Mouse (Mus musculus) midbrain, embryonic 13.5 days (tissue): ENCODE data around the gene Slc30a2. TPM values are rescaled to one million over a fixed set of nuclear protein-coding genes. Genes with fewer than 3 reads are reported as not detected.
"Not testable (repeated sequence)": the region's sequence is repeated elsewhere in the genome, so short reads cannot be mapped to it uniquely, and the experiment has no call there.

ENCODE experiments used
- ATAC-seq: fragments of 200-750 bp; cut with Nextera tagmentation; 2 replicates; pipeline ENCODE4 v1.8.0; 2017; ENCODE audit warnings: mild to moderate bottlenecking, moderate TSS enrichment, moderate library complexity
- H3K27ac ChIP-seq: fragments of 300-500 bp; sonication (generic); 2 replicates; pipeline ENCODE4 v1.5.1; 2015; ENCODE audit warnings: inconsistent platforms, mild to moderate bottlenecking, moderate library complexity
- H3K27me3 ChIP-seq: fragments of 300-500 bp; sonication (generic); 2 replicates; pipeline ENCODE4 v1.6.1; 2015; ENCODE audit warnings: mild to moderate bottlenecking, inconsistent platforms
- H3K36me3 ChIP-seq: fragments of 300-500 bp; sonication (generic); 2 replicates; pipeline ENCODE4 v1.6.1; 2015; ENCODE audit warnings: mild to moderate bottlenecking, inconsistent platforms
- H3K4me1 ChIP-seq: fragments of 300-500 bp; sonication (generic); replicated peaks from 2 replicates; pipeline ENCODE4 v1.6.1; 2015; ENCODE audit warnings: inconsistent platforms
- H3K4me2 ChIP-seq: fragments of 300-500 bp; sonication (generic); replicated peaks from 2 replicates; pipeline ENCODE4 v1.6.1; 2015; ENCODE audit warnings: moderate library complexity, mild to moderate bottlenecking, inconsistent platforms
- H3K4me3 ChIP-seq: fragments of 300-500 bp; sonication (generic); replicated peaks from 2 replicates; pipeline ENCODE4 v1.5.1; 2015; ENCODE audit warnings: mild to moderate bottlenecking, inconsistent platforms
- H3K9ac ChIP-seq: fragments of 300-500 bp; sonication (generic); replicated peaks from 2 replicates; pipeline ENCODE4 v1.6.1; 2015; ENCODE audit warnings: mild to moderate bottlenecking, inconsistent platforms
- H3K9me3 ChIP-seq: fragments of 300-500 bp; sonication (generic); 2 replicates; pipeline ENCODE4 v1.6.1; 2016; ENCODE audit warnings: mild to moderate bottlenecking, inconsistent platforms
- WGBS: fragments of 180-500 bp; shearing (Covaris S2); methylation state at CpG from one replicate; pipeline ENCODE4 v1.1.7; 2015; 5-methylcytosine and 5-hydroxymethylcytosine counted together
- polyA plus RNA-seq: library from polyadenylated mRNA; unstranded; fragments of >200 nt; fragmentation: Nextera tagmentation; extraction: Ambion mirVana; gene quantifications from 2 replicates; pipeline ENCODE4 v1.2.1, GENCODE M21; 2015

Gene Slc30a2
- 0.05 and 0.12 TPM in 2 replicates for polyA plus RNA-seq

DNA sequence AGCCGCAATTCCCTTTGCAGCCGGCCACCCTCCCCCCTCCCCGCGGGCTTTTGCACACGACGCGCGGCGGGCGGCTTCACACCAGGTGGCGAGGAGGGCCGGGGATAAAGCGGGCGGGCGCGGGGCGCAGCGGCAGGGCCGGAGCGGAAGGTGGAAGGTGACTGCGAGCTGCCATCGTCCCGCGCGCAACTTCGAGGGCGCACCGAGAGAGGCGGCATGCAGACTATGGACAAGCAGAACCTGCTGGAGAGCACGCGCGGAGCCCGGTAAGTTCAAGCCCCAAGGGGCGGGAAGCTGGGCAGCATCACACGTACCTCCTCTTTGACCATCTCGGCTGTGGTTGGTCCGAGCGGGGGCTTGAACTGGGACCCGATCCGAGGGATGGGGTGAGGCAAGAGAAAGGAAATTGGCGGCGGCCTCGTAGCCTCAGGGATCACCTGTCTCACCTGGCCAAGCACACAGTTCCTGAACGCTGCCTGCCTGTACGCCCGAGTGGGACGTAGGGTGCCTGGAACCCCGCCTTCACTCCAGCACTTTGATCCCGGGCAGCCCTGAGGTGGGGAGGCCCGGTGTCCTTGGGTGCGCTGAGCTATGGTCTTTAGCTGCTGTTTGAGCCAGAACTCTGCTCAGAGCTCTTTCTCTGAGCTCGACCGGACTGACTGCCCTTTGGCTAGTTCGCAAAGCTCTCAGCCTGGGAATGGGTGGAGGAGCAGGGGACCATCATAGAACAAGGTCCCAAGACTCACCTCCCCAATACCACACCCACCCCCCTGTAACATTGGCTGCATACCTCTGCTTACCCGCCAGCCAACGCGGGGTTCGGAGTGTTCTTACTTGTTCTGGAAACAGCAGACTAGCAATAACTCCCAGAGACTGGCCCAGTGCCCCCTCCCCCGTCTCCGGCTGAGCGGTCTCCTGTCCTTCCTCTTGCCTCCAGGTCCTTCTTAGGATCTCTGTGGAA, at the start of gene Slc30a2:
TSS of gene Slc30a2 (plus strand) at position 111 of the 961 bp plus-strand sequence.
- ATAC-seq = no peak
- peaks cover 9% of the 10 kb centered on the region for H3K4me1 ChIP-seq
- H3K9me3 ChIP-seq = no peaks in the 10 kb centered on the region
- WGBS = 3% methylated on average over 55 of the region's 61 CpGs
- 0 out of 2 replicates have a peak within 1 kb of the TSS, but pooled peaks have one; percentile 37 for H3K9ac ChIP-seq
- H3K27ac ChIP-seq = no peak within 1 kb of the TSS
- no peaks in the 10 kb centered on the region for H3K36me3 ChIP-seq
- peaks cover 52% of the 10 kb centered on the region for H3K27me3 ChIP-seq
- H3K4me2 ChIP-seq = peak within 1 kb of the TSS; percentile 42
- peak within 1 kb of the TSS; percentile 25 for H3K4me3 ChIP-seq

DNA sequence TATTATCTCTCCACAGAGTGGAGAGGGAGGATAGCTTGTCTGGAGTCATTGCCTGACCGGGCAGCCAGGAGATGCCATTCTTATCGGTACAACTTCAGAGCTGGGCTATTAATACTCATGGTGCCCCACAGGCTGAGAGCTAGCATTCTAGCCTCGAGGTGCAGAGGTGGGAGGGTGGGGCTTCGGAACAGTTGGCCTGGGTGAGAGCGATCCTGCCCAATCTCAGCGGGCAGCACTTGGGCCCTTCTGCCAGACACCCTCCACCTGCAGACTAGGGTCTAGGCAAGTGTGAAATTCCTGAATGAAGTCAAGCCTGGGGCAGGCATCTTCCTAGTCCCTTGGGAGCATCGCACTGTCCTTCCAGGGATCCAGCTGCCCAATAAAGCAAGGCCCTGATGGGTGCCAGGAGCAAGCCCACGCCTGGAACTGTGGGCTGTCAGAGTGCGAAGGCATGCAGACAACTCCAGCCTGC, 49.3 kb upstream of the Slc30a2 start:
- no peaks in the 10 kb centered on the region for H3K36me3 ChIP-seq
- ATAC-seq = no peak
- H3K27ac ChIP-seq = no peak overlapping the region
- no peak overlapping the region for H3K4me2 ChIP-seq
- no peak overlapping the region for H3K4me3 ChIP-seq
- peaks cover 3% of the 10 kb centered on the region for H3K4me1 ChIP-seq
- H3K9me3 ChIP-seq = no peaks in the 10 kb centered on the region
- H3K27me3 ChIP-seq = peaks cover 13% of the 10 kb centered on the region
- WGBS = 77% methylated on average over 9 of the region's 9 CpGs
- no peak overlapping the region for H3K9ac ChIP-seq

DNA sequence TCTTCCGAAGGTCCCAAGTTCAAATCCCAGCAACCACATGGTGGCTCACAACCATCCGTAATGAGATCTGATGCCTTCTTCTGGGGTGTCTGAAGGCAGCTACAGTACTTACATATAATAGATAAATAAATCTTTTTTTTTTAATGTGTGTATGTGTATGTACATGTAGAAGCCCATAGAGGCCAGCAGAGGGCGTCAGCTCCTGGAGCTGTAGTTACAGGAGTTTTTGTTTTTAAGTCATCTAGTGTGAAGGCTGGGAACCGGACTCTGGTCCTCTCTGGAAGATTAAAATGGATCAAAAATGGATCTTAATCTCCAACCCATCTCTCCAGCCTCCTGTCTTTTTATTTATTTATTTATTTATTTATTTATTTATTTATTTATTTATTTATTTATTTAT, 46.9 kb upstream of the Slc30a2 start:
- H3K27ac ChIP-seq, H3K9ac ChIP-seq, H3K4me2 ChIP-seq, H3K36me3 ChIP-seq, ATAC-seq, H3K9me3 ChIP-seq, H3K4me1 ChIP-seq, H3K4me3 ChIP-seq: not testable (repeated sequence)
- 87% methylated on average over 4 of the region's 4 CpGs for WGBS
- H3K27me3 ChIP-seq = peaks cover 13% of the 10 kb centered on the region

DNA sequence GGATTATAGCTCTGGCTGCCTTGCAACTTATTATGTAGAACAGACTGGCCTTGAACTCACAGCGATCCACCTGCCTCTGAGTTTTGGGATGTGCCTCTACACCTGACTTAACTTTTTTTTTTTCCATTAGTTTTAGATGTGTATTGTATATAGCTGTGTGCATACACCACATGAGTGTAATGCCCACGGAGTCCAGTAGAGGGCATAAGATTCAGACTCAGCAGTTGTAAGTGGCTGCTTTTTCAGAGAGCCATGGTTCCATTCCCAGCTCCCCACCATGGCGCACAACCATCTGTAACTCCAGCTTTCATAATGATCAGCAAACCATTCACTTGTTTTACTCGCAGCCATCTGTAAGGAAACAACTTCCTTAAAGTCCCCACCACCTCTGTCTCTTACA, 46.5 kb upstream of the Slc30a2 start:
- H3K4me3 ChIP-seq = no peak overlapping the region
- H3K9me3 ChIP-seq = no peaks in the 10 kb centered on the region
- H3K27ac ChIP-seq = no peak overlapping the region
- H3K4me1 ChIP-seq = no peaks in the 10 kb centered on the region
- ATAC-seq = no peak
- no peak overlapping the region for H3K4me2 ChIP-seq
- no peak overlapping the region for H3K9ac ChIP-seq
- no peaks in the 10 kb centered on the region for H3K36me3 ChIP-seq
- WGBS = 95% methylated on average over 4 of the region's 4 CpGs
- H3K27me3 ChIP-seq = peaks cover 13% of the 10 kb centered on the region

DNA sequence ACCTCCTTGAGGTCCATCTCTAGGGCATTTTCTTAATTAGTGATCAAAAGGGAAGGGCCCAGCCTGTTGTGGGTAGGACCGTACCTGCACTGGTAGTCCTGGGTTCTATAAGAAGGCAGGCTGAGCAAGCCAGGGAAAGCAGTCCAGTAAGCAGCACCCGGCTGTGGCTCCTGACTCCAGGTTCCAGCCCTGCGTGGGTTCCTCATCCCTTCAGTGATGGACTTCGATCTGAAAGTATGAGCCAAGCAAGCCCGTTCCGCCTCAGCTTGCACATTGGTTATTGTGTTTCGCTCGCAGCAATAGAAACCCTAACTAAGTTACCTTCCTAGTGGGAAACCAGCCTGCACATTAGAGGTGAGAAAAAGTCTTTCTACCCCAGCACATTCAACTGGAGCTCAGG, 45.6 kb upstream of the Slc30a2 start:
- no peak overlapping the region for H3K4me3 ChIP-seq
- no peak overlapping the region for H3K4me2 ChIP-seq
- no peaks in the 10 kb centered on the region for H3K36me3 ChIP-seq
- peaks cover 12% of the 10 kb centered on the region for H3K27me3 ChIP-seq
- H3K27ac ChIP-seq = no peak overlapping the region
- H3K9ac ChIP-seq = no peak overlapping the region
- H3K9me3 ChIP-seq = no peaks in the 10 kb centered on the region
- ATAC-seq = no peak
- 95% methylated on average over 8 of the region's 8 CpGs for WGBS
- no peaks in the 10 kb centered on the region for H3K4me1 ChIP-seq

DNA sequence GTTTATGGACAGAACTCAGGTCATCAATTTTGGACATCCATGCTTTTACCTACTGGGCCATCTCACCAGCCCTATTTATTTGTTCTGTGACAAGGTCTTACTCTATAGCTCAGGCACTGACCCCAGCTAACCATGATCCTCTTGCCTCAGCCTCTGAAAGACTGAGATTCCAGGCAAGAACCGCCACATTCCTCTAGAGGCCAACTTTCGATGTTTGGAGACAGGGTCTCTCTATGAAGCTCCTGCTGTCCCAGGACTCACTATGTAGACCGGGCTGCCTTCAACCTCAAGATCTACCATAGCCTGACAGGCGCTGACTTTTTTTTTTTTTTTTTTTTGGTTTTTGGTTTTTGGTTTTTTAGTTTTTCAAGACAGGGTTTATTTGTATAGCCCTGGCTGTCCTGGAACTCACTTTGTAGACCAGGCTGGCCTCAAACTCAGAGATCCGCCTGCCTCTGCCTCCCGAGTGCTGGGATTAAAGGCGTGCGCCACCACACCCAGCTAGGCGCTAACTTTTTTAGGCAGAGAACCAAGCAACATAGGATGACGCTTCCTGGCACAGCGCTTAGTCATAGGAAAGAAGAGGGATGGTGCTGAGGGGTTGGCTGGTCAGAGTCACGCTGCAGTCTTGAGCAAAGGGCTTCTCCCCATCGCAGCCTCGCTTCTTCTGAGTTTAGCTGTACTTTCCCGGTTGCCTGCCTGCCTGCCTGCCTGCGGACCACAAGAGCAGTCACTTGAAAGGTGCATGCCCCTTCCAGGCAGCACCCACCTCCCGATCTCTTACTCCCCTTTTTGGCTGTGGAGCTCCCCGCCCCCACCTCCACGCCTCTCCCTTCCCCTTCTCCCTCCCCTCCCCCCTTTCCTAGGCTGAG, 44.1 kb upstream of the Slc30a2 start:
- Histone ChIP-seq H3K27me3 (peaks cover 3% of the 10 kb centered on the region), H3K9ac (no peak overlapping the region), H3K4me2 (no peak overlapping the region), H3K4me3 (no peak overlapping the region), H3K9me3 (no peaks in the 10 kb centered on the region), H3K36me3 (no peaks in the 10 kb centered on the region), H3K27ac (no peak overlapping the region), H3K4me1 (no peaks in the 10 kb centered on the region)
- WGBS = 75% methylated on average over 19 of the region's 19 CpGs
- no peak for ATAC-seq

DNA sequence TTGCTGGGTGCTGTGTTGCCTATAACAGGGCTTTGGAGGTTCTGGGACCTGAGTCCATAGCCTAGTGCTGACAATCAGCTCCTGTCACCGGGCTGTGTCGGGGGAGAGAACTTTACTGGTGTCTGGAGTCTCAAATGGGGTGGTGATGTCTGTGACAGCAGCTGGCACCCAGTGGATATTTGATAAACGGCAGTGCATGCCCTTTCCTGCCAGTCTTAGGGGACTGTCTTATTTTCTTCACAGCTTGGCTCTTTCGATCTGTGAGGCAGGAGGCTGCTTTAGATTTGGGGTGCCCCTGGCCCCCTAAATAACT, 43.5 kb upstream of the Slc30a2 start:
- Histone ChIP-seq H3K36me3 (no peaks in the 10 kb centered on the region), H3K9ac (no peak overlapping the region), H3K4me3 (no peak overlapping the region), H3K27me3 (no peaks in the 10 kb centered on the region), H3K4me2 (no peak overlapping the region), H3K4me1 (no peaks in the 10 kb centered on the region), H3K27ac (no peak overlapping the region), H3K9me3 (no peaks in the 10 kb centered on the region)
- WGBS = 65% methylated on average over 4 of the region's 4 CpGs
- no peak for ATAC-seq

DNA sequence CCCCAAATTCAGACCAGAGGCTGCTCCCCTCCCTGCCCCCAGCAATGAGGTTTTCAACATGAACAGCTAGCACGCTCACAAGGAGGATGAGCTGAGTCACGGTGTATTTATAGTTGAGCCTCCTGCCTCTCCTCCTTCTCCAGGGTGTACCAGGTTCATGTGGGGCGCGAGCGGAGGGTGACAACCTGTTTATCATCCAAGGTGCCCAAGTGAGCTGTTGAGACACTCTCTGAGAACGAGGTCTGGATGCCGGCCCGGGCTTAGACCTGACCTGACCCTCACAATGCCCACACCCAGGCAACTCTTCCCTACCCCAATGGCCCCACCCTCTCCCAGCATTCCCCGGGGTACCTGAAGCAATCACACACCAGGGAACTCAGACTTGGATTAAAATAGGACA, 42.7 kb upstream of the Slc30a2 start:
- Histone ChIP-seq H3K4me2 (no peak overlapping the region), H3K36me3 (no peaks in the 10 kb centered on the region), H3K27me3 (no peaks in the 10 kb centered on the region), H3K27ac (no peak overlapping the region), H3K4me1 (no peaks in the 10 kb centered on the region), H3K9ac (no peak overlapping the region), H3K9me3 (no peaks in the 10 kb centered on the region), H3K4me3 (no peak overlapping the region)
- 86% methylated on average over 9 of the region's 9 CpGs for WGBS
- no peak for ATAC-seq

DNA sequence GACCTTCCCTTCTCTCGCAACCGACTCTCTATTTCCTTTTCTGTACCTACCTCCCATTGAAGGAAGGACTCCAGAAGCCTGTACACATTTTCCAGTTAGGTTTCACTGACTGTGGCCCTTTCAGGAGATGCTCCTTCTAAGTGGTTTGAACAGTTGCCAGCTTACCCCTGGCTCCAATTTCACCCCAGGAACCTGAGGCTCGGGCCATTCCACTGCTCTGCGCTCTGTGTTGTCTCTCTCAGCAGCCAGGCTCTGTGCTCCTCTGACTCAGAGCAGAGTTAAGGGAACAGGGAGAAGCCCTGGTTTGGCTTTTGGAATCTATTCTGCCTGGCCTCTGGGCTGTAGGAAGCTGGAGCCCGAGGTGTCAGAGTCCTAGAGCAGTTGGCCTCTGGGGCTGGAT, 40.9 kb upstream of the Slc30a2 start:
- Histone ChIP-seq H3K4me3 (no peak overlapping the region), H3K9ac (no peak overlapping the region), H3K4me1 (peaks cover 1% of the 10 kb centered on the region; the same call in 1 of the 2 replicates), H3K36me3 (no peaks in the 10 kb centered on the region), H3K27me3 (no peaks in the 10 kb centered on the region), H3K4me2 (no peak overlapping the region), H3K27ac (no peak overlapping the region), H3K9me3 (no peaks in the 10 kb centered on the region)
- 86% methylated on average over 5 of the region's 5 CpGs for WGBS
- no peak for ATAC-seq

DNA sequence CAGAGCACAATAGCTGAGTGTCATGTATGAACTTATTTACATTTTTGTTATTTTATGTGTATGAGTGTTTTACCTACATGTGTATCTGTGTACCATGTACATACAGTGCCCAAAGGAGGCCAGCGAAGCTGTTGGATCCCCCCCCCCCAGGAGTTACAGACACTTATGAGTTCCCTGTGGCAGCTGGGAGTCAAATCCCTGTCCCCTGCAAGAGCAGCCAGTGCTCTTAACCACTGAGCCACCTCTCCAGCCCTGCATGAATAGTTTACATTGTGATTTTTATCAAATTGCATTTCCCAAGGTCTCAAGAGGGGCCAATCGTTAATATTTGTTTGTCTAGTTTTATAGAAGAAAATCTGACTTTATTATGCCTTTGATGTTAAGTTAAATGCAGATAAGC, 36.0 kb upstream of the Slc30a2 start:
- H3K4me1 ChIP-seq = peaks cover 11% of the 10 kb centered on the region
- no peak overlapping the region for H3K9ac ChIP-seq
- WGBS = 70% methylated on average over 2 of the region's 2 CpGs
- no peaks in the 10 kb centered on the region for H3K36me3 ChIP-seq
- H3K4me3 ChIP-seq = no peak overlapping the region
- H3K27ac ChIP-seq = no peak overlapping the region
- H3K4me2 ChIP-seq = no peak overlapping the region
- no peaks in the 10 kb centered on the region for H3K9me3 ChIP-seq
- no peak for ATAC-seq
- H3K27me3 ChIP-seq = no peaks in the 10 kb centered on the region

DNA sequence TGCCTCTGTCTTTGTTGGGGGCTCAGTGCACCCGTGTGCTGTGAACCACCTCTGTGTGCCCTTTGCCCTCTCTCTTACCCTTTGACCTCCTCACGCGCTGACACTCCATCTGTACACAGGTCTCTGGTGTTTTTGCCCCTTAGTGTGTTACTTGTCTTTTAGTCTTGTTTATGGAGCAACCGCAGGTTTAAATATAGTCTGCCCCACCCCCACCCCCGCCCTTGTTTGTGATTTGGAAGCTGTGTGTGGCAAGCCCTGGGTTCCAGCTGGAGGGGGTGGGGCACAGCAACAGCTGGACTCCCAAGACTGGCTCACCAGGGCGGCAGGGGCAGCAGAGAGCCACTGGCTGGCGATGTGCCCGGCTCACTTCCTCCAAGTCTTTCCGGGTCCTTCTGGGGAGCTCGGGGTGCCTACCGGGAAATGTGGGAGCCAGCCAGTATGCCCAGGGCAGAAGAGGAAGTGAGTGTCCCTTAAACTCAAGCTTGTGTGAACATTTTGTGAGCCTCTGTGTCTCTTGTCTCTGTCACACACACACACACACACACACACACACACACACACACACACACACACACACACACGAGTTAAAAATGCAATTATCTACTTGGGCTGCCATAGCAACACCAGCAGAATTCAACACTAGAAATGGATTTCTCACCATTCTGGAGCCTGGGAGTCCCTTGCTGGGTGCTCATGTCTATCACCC, 35.5 kb upstream of the Slc30a2 start:
- Histone ChIP-seq H3K9ac (no peak overlapping the region), H3K4me3 (no peak overlapping the region), H3K4me1 (peaks cover 11% of the 10 kb centered on the region), H3K9me3 (peaks cover under 1% of the 10 kb centered on the region; the same call in 1 of the 2 replicates), H3K36me3 (no peaks in the 10 kb centered on the region), H3K4me2 (0 out of 2 replicates have a peak overlapping the region, but pooled peaks have one; percentile 19), H3K27ac (no peak overlapping the region), H3K27me3 (no peaks in the 10 kb centered on the region)
- 0 out of 2 replicates have a peak, but pooled peaks have one; percentile 45 for ATAC-seq
- WGBS = 18% methylated on average over 12 of the region's 12 CpGs
